ENCODE assay signal across 20 mouse cellular contexts in genomic region chr16:28497971-28498607, GRCm38 (mm10).
A peak's percentile ranks its signal among the peaks of the same experiment; 100 is the strongest.
DNase-seq lines count a peak whose midpoint lies in the region; ATAC-seq lines count a peak whose summit lies in the region.
"Had no signal": no experiment of that assay in that cellular context is flagged by ENCODE, and none has a peak within 500 bp of the region (broad histone marks: within the 10 kb centered on the region; RNA-seq: fewer than 3 reads in every experiment).

No protein-coding gene starts in this region.

- no peak overlapping the region for H3K4me2 ChIP-seq in forebrain, embryonic 13.5 days
- no peak overlapping the region for H3K4me2 ChIP-seq in forebrain, embryonic 11.5 days (ENCODE audit: low read depth, low read length, severe bottlenecking)
- no peak overlapping the region for H3K4me2 ChIP-seq in hindbrain, embryonic 14.5 days (replicated peaks)
- H3K4me2 ChIP-seq: liver, embryonic 11.5 days; midbrain, embryonic 11.5 days; neural tube, embryonic 12.5 days had no signal

- H3K4me3 ChIP-seq in forebrain, embryonic 13.5 days = no peak overlapping the region
- H3K4me3 ChIP-seq in forebrain, embryonic 11.5 days (ENCODE audit: low read depth, low read length) = no peak overlapping the region
- no peak overlapping the region for H3K4me3 ChIP-seq in hindbrain, embryonic 14.5 days (replicated peaks; ENCODE audit: low read length)
- H3K4me3 ChIP-seq: embryonic facial prominence, embryonic 10.5 days; limb, embryonic 10.5 days; neural tube, embryonic 12.5 days had no signal

- no peaks in the 10 kb centered on the region for H3K27me3 ChIP-seq in forebrain, embryonic 13.5 days
- no peaks in the 10 kb centered on the region for H3K27me3 ChIP-seq in forebrain, embryonic 11.5 days (ENCODE audit: control insufficient read depth, insufficient read depth, low read length)
- no peaks in the 10 kb centered on the region for H3K27me3 ChIP-seq in hindbrain, embryonic 14.5 days (ENCODE audit: control insufficient read depth, insufficient read depth, low read length)
- H3K27me3 ChIP-seq: neural tube, embryonic 12.5 days had no signal

- intact Hi-C loops in gastrocnemius, postnatal 36 days (cut with DNase I) = no loop called here

- H3K9me3 ChIP-seq in forebrain, embryonic 13.5 days (replicated peaks) = no peaks in the 10 kb centered on the region
- H3K9me3 ChIP-seq in forebrain, embryonic 11.5 days (ENCODE audit: control insufficient read depth, low read length) = no peaks in the 10 kb centered on the region
- H3K9me3 ChIP-seq in hindbrain, embryonic 14.5 days (ENCODE audit: control insufficient read depth, low read length) = no peaks in the 10 kb centered on the region
- H3K9me3 ChIP-seq: embryonic facial prominence, embryonic 10.5 days; limb, embryonic 10.5 days; neural tube, embryonic 12.5 days had no signal

- WGBS in forebrain, embryonic 13.5 days = 85% methylated on average over 12 of the region's 12 CpGs
- 87% methylated on average over 12 of the region's 12 CpGs for WGBS in forebrain, embryonic 11.5 days
- 87% methylated on average over 12 of the region's 12 CpGs for WGBS in hindbrain, embryonic 14.5 days

- no peak for DNase-seq in forebrain, embryonic 11.5 days (ENCODE audit: low spot score)
- peak; percentile 38 for DNase-seq in right cerebral cortex, adult 18-20 months
- no peak for DNase-seq in right cerebral cortex, postnatal 14 days
- DNase-seq in layer of hippocampus, postnatal 14 days (ENCODE audit: low spot score in 2 of 2) = peak; percentile 22 to 63
- DNase-seq in ovary, postnatal 10 days (ENCODE audit: low spot score) = no peak
- DNase-seq in hindbrain, embryonic 14.5 days (ENCODE audit: low spot score) = no peak
- no peak for DNase-seq in gastrocnemius, postnatal 36 days
- DNase-seq: adrenal gland, adult 2 months; kidney, adult 8-10 months; kidney, postnatal 25 days; lung, adult 2 months; thymus, adult 18-20 months had no signal

- no peaks in the 10 kb centered on the region for H3K4me1 ChIP-seq in forebrain, embryonic 13.5 days
- H3K4me1 ChIP-seq in forebrain, embryonic 11.5 days (replicated peaks; ENCODE audit: control insufficient read depth, insufficient read depth, low read length) = no peaks in the 10 kb centered on the region
- H3K4me1 ChIP-seq in hindbrain, embryonic 14.5 days (replicated peaks; ENCODE audit: control insufficient read depth, insufficient read depth, low read length) = no peaks in the 10 kb centered on the region
- H3K4me1 ChIP-seq: embryonic facial prominence, embryonic 10.5 days; limb, embryonic 10.5 days; neural tube, embryonic 12.5 days had no signal

- no peaks in the 10 kb centered on the region for H3K36me3 ChIP-seq in forebrain, embryonic 13.5 days (ENCODE audit: poor library complexity, severe bottlenecking)
- H3K36me3 ChIP-seq in forebrain, embryonic 11.5 days (ENCODE audit: control insufficient read depth, insufficient read depth, low read length) = no peaks in the 10 kb centered on the region
- no peaks in the 10 kb centered on the region for H3K36me3 ChIP-seq in hindbrain, embryonic 14.5 days (replicated peaks; ENCODE audit: control insufficient read depth, insufficient read depth)
- H3K36me3 ChIP-seq: embryonic facial prominence, embryonic 10.5 days; limb, embryonic 10.5 days; neural tube, embryonic 12.5 days had no signal

- no peak overlapping the region for H3K27ac ChIP-seq in forebrain, embryonic 13.5 days
- no peak overlapping the region for H3K27ac ChIP-seq in forebrain, embryonic 11.5 days (ENCODE audit: low read depth, low read length)
- H3K27ac ChIP-seq in hindbrain, embryonic 14.5 days = no peak overlapping the region
- H3K27ac ChIP-seq: embryonic facial prominence, embryonic 10.5 days; limb, embryonic 10.5 days; macrophage; neural tube, embryonic 12.5 days had no signal

- H3K9ac ChIP-seq in forebrain, embryonic 13.5 days = no peak overlapping the region
- no peak overlapping the region for H3K9ac ChIP-seq in forebrain, embryonic 11.5 days (ENCODE audit: low read length)
- no peak overlapping the region for H3K9ac ChIP-seq in hindbrain, embryonic 14.5 days
- H3K9ac ChIP-seq: neural tube, embryonic 12.5 days had no signal

- peak; percentile 92 for ATAC-seq in forebrain, embryonic 13.5 days
- no peak for ATAC-seq in forebrain, embryonic 11.5 days (replicated peaks; ENCODE audit: low FRiP score)
- no peak for ATAC-seq in hindbrain, embryonic 14.5 days (ENCODE audit: low FRiP score)
- ATAC-seq: inflammation-experienced regulatory T-cells, adult 6 months had no signal

Comparison
In these comparisons a context has a peak if more than half of its experiments do, and no peak if none do; other contexts are left out.
1. DNase-seq: peak in right cerebral cortex, adult 18-20 months (single experiment) and layer of hippocampus, postnatal 14 days (2 of 2); none in forebrain, embryonic 11.5 days (single experiment), right cerebral cortex, postnatal 14 days (single experiment), ovary, postnatal 10 days (single experiment), hindbrain, embryonic 14.5 days (single experiment) and gastrocnemius, postnatal 36 days (0 of 2).